Mouse (Mus musculus): ENCODE measurements at regions not wholly inside any gene's neighbourhood (a gene's known extent, or its start where the extent isn't known, plus 50 kb on each side); places are given as distances from the start of the nearest gene placed in this dataset.

GRCm38 (mm10) chr1:55960291-55960690, 554.6 kb downstream of the Plcl1 start:
- 0 out of 2 replicates have a peak, but pooled peaks have one; percentile 4 for TF ChIP-seq CTCF (IDR thresholded peaks at IDR 0.05; ENCODE audit: borderline replicate concordance, insufficient read depth, low read length)
- no peak for TF ChIP-seq POLR2A (IDR thresholded peaks at IDR 0.05; ENCODE audit: low read depth, low read length)

Measured in embryonic fibroblast, embryonic 13.5 days (primary cell).